Mouse (Mus musculus): ENCODE measurements around the gene Eif2ak1. TPM values are rescaled to one million over a fixed set of nuclear protein-coding genes. Genes with fewer than 3 reads are reported as not detected.

Gene Eif2ak1
- polyA plus RNA-seq, 1 experiment from 2014 or later, result 47.8 TPM

DNA sequence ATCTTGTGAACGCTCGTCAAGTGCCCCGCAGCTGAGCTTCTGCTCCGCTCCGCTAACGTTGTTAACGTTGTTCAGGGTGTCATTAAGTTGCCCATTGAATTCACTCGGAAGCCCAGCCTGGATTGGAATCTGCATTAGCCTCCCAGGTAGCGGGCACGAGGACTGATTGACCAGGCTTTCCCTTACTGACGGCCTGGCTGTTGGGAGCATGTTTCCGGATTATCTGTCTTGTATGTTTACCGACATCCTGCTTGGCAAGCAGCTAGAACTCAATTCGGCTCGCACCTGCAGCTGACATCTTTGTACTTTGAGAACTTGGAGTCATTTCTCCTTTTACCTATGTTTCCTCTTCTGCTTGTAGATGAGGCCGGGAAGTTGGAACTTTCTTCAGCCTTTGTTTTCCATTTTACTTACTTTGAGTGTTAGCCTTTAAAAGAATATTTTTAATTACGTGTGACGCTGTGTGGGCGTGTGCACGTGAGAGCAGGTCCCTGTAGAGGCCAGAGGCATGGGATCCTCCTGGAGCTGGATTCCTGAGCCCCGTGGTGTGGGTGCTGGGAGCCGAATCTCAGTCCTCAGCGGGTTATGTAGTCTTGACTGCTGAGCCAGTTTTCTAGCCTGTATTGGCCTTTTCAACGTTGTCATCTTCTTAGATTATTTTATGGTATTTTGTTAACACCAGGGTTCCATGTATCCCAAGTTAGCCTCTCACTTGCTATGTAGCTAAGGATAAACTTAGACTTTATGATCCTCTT lies 2.5 kb downstream of the Eif2ak1 start:
- Histone ChIP-seq H3K27ac (replicated peaks) (no peak overlapping the region), H3K4me1 (peaks cover 11% of the 10 kb centered on the region), H3K4me3 (no peak overlapping the region), H3K27me3 (replicated peaks; ENCODE audit: low read depth, poor library complexity, severe bottlenecking) (no peaks in the 10 kb centered on the region), H3K36me3 (replicated peaks) (no peaks in the 10 kb centered on the region), H3K9me3 (no peaks in the 10 kb centered on the region)
- WGBS, result 93% methylated on average over 24 of the region's 24 CpGs
- no peak for DNase-seq (ENCODE audit: low spot score)

DNA sequence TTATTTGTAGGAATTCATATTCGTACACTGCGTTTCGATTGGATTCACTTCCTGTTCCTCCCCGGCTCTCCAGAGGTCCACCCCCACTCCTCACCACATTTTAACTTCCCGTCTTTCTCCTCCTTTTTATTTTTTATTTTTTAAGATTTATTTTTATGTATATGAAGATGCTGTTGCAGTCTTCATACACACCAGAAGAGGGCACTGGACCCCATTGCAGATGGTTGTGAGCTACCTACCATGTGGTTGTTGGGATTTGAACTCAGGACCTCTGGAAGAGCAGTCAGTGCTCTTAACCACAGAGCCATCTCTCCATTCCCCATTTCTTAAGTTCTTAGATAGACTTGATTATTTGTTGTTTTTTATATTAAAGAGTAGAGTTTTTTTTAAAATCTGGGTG lies 3.2 kb downstream of the Eif2ak1 start:
- Histone ChIP-seq H3K27me3 (replicated peaks; ENCODE audit: low read depth, poor library complexity, severe bottlenecking) (no peaks in the 10 kb centered on the region), H3K36me3 (replicated peaks) (no peaks in the 10 kb centered on the region), H3K4me3 (no peak overlapping the region), H3K9me3 (no peaks in the 10 kb centered on the region), H3K27ac (replicated peaks) (no peak overlapping the region), H3K4me1 (peaks cover 11% of the 10 kb centered on the region)
- no peak for DNase-seq (ENCODE audit: low spot score)
- WGBS, result 94% methylated on average over 5 of the region's 5 CpGs

- no peak overlapping the region for H3K4me3 ChIP-seq
- no peak overlapping the region for H3K27ac ChIP-seq (replicated peaks)
Observed at GRCm38 (mm10) chr5:143871547-143872169, 54.1 kb downstream of the Eif2ak1 start.

DNA sequence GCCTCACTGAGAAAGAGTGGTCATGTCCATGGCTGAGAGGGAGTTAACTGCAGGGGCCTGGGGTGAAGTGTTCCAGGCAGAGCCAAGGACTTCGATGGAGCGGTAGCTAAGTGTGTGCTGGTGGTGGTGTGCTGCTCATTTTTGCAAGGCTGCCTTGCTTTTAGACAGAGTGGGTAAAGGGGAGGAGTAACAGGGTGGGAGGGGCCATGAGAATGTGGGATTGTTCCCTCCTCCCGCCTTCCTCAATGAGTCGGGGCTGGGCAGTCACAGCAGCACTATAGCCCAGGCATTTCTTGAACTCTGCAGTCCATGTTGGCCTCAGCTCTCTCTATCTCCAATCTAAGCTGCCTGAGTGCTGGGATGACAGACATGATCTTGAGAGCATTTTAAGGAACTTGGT lies 57.0 kb downstream of the Eif2ak1 start:
- no peak overlapping the region for H3K4me3 ChIP-seq
- H3K27me3 ChIP-seq (replicated peaks; ENCODE audit: low read depth, poor library complexity, severe bottlenecking), result no peaks in the 10 kb centered on the region
- H3K27ac ChIP-seq (replicated peaks), result no peak overlapping the region
- 74% methylated on average over 4 of the region's 4 CpGs for WGBS
- peaks cover 81% of the 10 kb centered on the region for H3K36me3 ChIP-seq (replicated peaks)
- DNase-seq (ENCODE audit: low spot score), result no peak
- no peaks in the 10 kb centered on the region for H3K4me1 ChIP-seq
- no peaks in the 10 kb centered on the region for H3K9me3 ChIP-seq

More at GRCm38 (mm10) chr5:143871547-143872169, 54.1 kb downstream of the Eif2ak1 start:
- no peaks in the 10 kb centered on the region for H3K4me1 ChIP-seq
- H3K36me3 ChIP-seq (replicated peaks), result peaks cover 52% of the 10 kb centered on the region
- no peaks in the 10 kb centered on the region for H3K9me3 ChIP-seq
- no peak for DNase-seq (ENCODE audit: low spot score)
- no peaks in the 10 kb centered on the region for H3K27me3 ChIP-seq (replicated peaks; ENCODE audit: low read depth, poor library complexity, severe bottlenecking)
- 90% methylated on average over 11 of the region's 11 CpGs for WGBS

- no peaks in the 10 kb centered on the region for H3K4me1 ChIP-seq
- no peak for DNase-seq (ENCODE audit: low spot score)
- no peak overlapping the region for H3K27ac ChIP-seq (replicated peaks)
- no peak overlapping the region for H3K4me3 ChIP-seq
- 95% methylated on average over 3 of the region's 3 CpGs for WGBS
- peaks cover 99% of the 10 kb centered on the region for H3K36me3 ChIP-seq (replicated peaks)
- peaks cover 8% of the 10 kb centered on the region; the same call in 1 of the 2 replicates for H3K9me3 ChIP-seq
- H3K27me3 ChIP-seq (replicated peaks; ENCODE audit: low read depth, poor library complexity, severe bottlenecking), result no peaks in the 10 kb centered on the region
Observed at GRCm38 (mm10) chr5:143885274-143885673, 67.7 kb downstream of the Eif2ak1 start.

GRCm38 (mm10) chr5:143890741-143891140 lies 73.2 kb downstream of the Eif2ak1 start:
- H3K4me1 ChIP-seq, result no peaks in the 10 kb centered on the region
- H3K9me3 ChIP-seq, result peaks cover 4% of the 10 kb centered on the region; the same call in 1 of the 2 replicates
- H3K4me3 ChIP-seq, result no peak overlapping the region
- WGBS, result 85% methylated on average over 6 of the region's 6 CpGs
- H3K27ac ChIP-seq (replicated peaks), result no peak overlapping the region
- no peaks in the 10 kb centered on the region for H3K27me3 ChIP-seq (replicated peaks; ENCODE audit: low read depth, poor library complexity, severe bottlenecking)
- H3K36me3 ChIP-seq (replicated peaks), result peaks cover 94% of the 10 kb centered on the region
- no peak for DNase-seq (ENCODE audit: low spot score)

- Histone ChIP-seq H3K9me3 (no peaks in the 10 kb centered on the region), H3K4me3 (no peak overlapping the region), H3K4me1 (no peaks in the 10 kb centered on the region), H3K36me3 (replicated peaks) (peaks cover 89% of the 10 kb centered on the region), H3K27me3 (replicated peaks; ENCODE audit: low read depth, poor library complexity, severe bottlenecking) (no peaks in the 10 kb centered on the region), H3K27ac (replicated peaks) (no peak overlapping the region)
- 75% methylated on average over 9 of the region's 9 CpGs for WGBS
- DNase-seq (ENCODE audit: low spot score), result no peak
Observed at GRCm38 (mm10) chr5:143892255-143892886, 74.8 kb downstream of the Eif2ak1 start.

DNA sequence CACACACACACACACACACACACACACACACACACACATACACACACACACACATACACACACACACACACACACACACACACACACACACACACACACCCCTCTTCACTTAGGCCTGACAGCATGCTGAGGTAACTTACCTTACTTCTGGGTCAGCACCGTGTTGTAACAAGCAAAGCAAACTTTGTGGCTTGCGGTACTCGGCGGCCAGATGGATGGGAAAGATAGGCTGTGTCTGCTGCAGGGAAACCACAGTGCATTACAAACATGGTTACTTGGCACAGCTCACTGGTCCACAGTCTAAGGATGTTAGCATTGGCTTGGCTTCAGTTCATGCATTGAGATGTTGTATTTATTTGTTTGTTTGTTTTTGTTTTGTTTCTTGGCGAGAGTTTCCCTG lies 75.8 kb downstream of the Eif2ak1 start:
- Histone ChIP-seq H3K9me3 (no peaks in the 10 kb centered on the region), H3K36me3 (replicated peaks) (peaks cover 89% of the 10 kb centered on the region), H3K27me3 (replicated peaks; ENCODE audit: low read depth, poor library complexity, severe bottlenecking) (no peaks in the 10 kb centered on the region), H3K4me1 (no peaks in the 10 kb centered on the region), H3K4me3 (no peak overlapping the region), H3K27ac (replicated peaks) (no peak overlapping the region)
- DNase-seq (ENCODE audit: low spot score), result no peak
- 88% methylated on average over 5 of the region's 5 CpGs for WGBS

DNA sequence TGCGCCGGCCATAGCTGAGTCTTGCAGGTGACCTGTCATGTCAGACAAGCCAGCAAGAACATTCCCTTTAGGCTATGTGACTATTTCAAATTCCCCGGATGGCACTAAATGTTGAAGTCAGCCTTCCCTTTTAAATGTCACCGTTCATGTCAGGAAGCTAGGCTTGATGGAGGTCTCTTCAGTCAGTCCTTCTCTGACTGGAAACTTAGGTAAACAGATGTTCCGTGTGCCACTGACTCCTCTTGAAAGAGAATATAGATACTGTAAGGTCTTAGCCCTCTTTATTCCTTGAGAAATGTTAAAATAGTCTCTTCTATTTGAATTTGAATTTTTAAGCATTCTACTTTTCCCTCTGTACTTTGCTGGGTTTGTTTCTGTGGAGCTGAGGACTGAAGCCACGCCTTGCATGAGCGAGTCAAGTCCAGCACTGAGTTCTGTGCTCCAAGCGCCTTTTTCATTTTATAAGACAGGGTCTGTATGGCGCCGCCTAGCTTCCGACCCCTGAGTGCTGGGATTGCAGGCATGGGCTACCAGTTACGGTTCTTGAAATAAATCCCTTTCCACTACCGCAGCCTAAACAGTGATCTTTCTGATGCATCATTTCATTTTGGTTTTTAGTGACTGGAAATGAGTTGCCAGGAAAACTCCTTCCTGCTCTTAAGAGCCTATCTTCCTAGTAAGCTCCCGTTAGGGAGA lies 80.2 kb downstream of the Eif2ak1 start, which contains the start of gene Ankrd61:
TSS of gene Ankrd61 (minus strand) at position 51 of the 696 bp plus-strand sequence.
- Histone ChIP-seq H3K27ac (replicated peaks) (no peak within 1 kb of the TSS), H3K4me1 (no peaks in the 10 kb centered on the region), H3K9me3 (no peaks in the 10 kb centered on the region), H3K4me3 (no peak within 1 kb of the TSS), H3K27me3 (replicated peaks; ENCODE audit: low read depth, poor library complexity, severe bottlenecking) (no peaks in the 10 kb centered on the region), H3K36me3 (replicated peaks) (peaks cover 89% of the 10 kb centered on the region)
- 85% methylated on average over 14 of the region's 14 CpGs for WGBS
- no peak for DNase-seq (ENCODE audit: low spot score)

GRCm38 (mm10) chr5:143902111-143902510 lies 84.5 kb downstream of the Eif2ak1 start:
- DNase-seq (ENCODE audit: low spot score), result no peak
- H3K4me3 ChIP-seq, result no peak overlapping the region
- H3K36me3 ChIP-seq (replicated peaks), result peaks cover 99% of the 10 kb centered on the region
- 87% methylated on average over 3 of the region's 3 CpGs for WGBS
- H3K4me1 ChIP-seq, result no peaks in the 10 kb centered on the region
- H3K27ac ChIP-seq (replicated peaks), result no peak overlapping the region
- no peaks in the 10 kb centered on the region for H3K27me3 ChIP-seq (replicated peaks; ENCODE audit: low read depth, poor library complexity, severe bottlenecking)
- H3K9me3 ChIP-seq, result no peaks in the 10 kb centered on the region

GRCm38 (mm10) chr5:143903813-143904212 lies 86.2 kb downstream of the Eif2ak1 start:
- Histone ChIP-seq H3K4me3 (no peak overlapping the region), H3K27ac (replicated peaks) (no peak overlapping the region), H3K4me1 (peaks cover 17% of the 10 kb centered on the region), H3K27me3 (replicated peaks; ENCODE audit: low read depth, poor library complexity, severe bottlenecking) (no peaks in the 10 kb centered on the region), H3K36me3 (replicated peaks) (peaks cover 93% of the 10 kb centered on the region), H3K9me3 (no peaks in the 10 kb centered on the region)
- WGBS, result 89% methylated on average over 4 of the region's 4 CpGs
- DNase-seq (ENCODE audit: low spot score), result no peak

GRCm38 (mm10) chr5:143906429-143906828 lies 88.8 kb downstream of the Eif2ak1 start:
- Histone ChIP-seq H3K9me3 (no peaks in the 10 kb centered on the region), H3K4me3 (no peak overlapping the region), H3K4me1 (peaks cover 26% of the 10 kb centered on the region), H3K27me3 (replicated peaks; ENCODE audit: low read depth, poor library complexity, severe bottlenecking) (no peaks in the 10 kb centered on the region), H3K36me3 (replicated peaks) (peaks cover 67% of the 10 kb centered on the region), H3K27ac (replicated peaks) (no peak overlapping the region)
- no peak for DNase-seq (ENCODE audit: low spot score)
- 90% methylated on average over 8 of the region's 8 CpGs for WGBS
